Mouse (Mus musculus): ENCODE data around the gene Cebpe. TPM values are rescaled to one million over a fixed set of nuclear protein-coding genes. Genes with fewer than 3 reads are reported as not detected.
A peak's percentile ranks its signal among the peaks of the same experiment; 100 is the strongest.

Cebpe gene
- polyA plus RNA-seq (2015; fragmentation: Nextera tagmentation; extraction: Ambion mirVana): not detected in 2 replicates

GRCm38 (mm10) chr14:54712074-54712473, at the start of gene Cebpe:
Gene Cebpe (minus strand): TSS chr14:54712174.
- H3K27ac ChIP-seq (ENCODE audit: low read length): no peak within 1 kb of the TSS
- H3K4me2 ChIP-seq (ENCODE audit: low read length): no peak within 1 kb of the TSS
- H3K4me1 ChIP-seq (ENCODE audit: control insufficient read depth, insufficient read depth, low read length): peaks cover 9% of the 10 kb centered on the region; the same call in 1 of the 2 replicates
- no peaks in the 10 kb centered on the region for H3K9me3 ChIP-seq (replicated peaks; ENCODE audit: control insufficient read depth, low read length, poor library complexity, severe bottlenecking)
- ATAC-seq: no peak
- 87% methylated on average over 7 of the region's 7 CpGs for WGBS
- H3K9ac ChIP-seq (ENCODE audit: low read depth, low read length): no peak within 1 kb of the TSS
- H3K27me3 ChIP-seq (ENCODE audit: control insufficient read depth, insufficient read depth, low read depth, low read length): no peaks in the 10 kb centered on the region; the same call in 1 of the 2 replicates
- H3K36me3 ChIP-seq (ENCODE audit: control insufficient read depth, insufficient read depth, low read length): no peaks in the 10 kb centered on the region
- H3K4me3 ChIP-seq (ENCODE audit: low read depth, low read length): no peak within 1 kb of the TSS

DNA sequence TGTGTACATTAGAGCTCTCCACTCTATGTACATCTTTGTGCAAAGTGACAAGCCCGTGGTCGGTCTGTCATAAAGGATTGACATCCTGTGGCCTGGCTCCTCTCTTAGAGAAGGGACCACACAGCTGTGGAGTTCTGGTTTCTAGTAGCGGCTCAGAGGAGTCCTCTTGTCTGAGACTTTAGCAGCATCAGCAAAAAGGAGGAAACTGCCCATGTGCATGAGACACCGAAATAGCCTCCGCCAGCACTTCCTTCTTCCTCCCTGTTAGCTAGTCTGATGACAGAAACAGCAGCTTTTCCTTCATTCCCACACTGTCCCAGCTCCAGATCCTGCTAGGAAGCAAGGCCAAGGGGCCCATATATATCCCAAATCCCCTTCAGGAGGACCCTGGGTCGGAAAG, 44.4 kb upstream of the Cebpe start:
- ATAC-seq: no peak
- Histone ChIP-seq H3K4me3 (ENCODE audit: low read depth, low read length) (no peak overlapping the region), H3K9me3 (replicated peaks; ENCODE audit: control insufficient read depth, low read length, poor library complexity, severe bottlenecking) (no peaks in the 10 kb centered on the region), H3K36me3 (ENCODE audit: control insufficient read depth, insufficient read depth, low read length) (no peaks in the 10 kb centered on the region), H3K27ac (ENCODE audit: low read length) (no peak overlapping the region), H3K4me1 (ENCODE audit: control insufficient read depth, insufficient read depth, low read length) (peaks cover 12% of the 10 kb centered on the region), H3K4me2 (ENCODE audit: low read length) (no peak overlapping the region), H3K9ac (ENCODE audit: low read depth, low read length) (no peak overlapping the region), H3K27me3 (ENCODE audit: control insufficient read depth, insufficient read depth, low read depth, low read length) (no peaks in the 10 kb centered on the region)
- 88% methylated on average over 6 of the region's 6 CpGs for WGBS

DNA sequence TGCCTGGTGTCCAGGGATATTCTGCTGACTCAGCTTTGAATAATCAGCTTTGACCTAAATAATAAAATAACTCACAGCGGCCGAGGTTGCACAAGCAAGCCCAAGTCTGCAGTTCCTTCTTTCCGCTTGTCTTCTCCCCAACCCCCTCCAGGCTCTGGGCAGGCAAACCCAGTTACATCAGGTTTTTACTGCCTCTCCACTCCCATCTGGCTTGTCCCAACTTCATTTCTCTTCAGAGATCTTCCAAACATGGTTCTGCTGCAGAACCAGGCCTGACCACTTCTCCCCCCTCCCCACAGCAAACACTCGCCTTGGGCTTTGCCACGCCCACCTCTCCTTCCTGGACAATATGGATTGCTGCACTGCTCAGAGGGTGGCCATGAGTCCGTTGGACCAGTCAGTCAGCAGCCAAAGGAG, 42.6 kb upstream of the Cebpe start:
- no peaks in the 10 kb centered on the region for H3K36me3 ChIP-seq (ENCODE audit: control insufficient read depth, insufficient read depth, low read length)
- H3K27ac ChIP-seq (ENCODE audit: low read length): peak overlapping the region; percentile 31
- H3K9me3 ChIP-seq (replicated peaks; ENCODE audit: control insufficient read depth, low read length, poor library complexity, severe bottlenecking): no peaks in the 10 kb centered on the region
- 13% methylated on average over 6 of the region's 6 CpGs for WGBS
- peaks cover 12% of the 10 kb centered on the region for H3K4me1 ChIP-seq (ENCODE audit: control insufficient read depth, insufficient read depth, low read length)
- peak; percentile 42; the same call in 1 of the 2 replicates for ATAC-seq
- H3K27me3 ChIP-seq (ENCODE audit: control insufficient read depth, insufficient read depth, low read depth, low read length): no peaks in the 10 kb centered on the region
- H3K4me2 ChIP-seq (ENCODE audit: low read length): no peak overlapping the region
- H3K9ac ChIP-seq (ENCODE audit: low read depth, low read length): no peak overlapping the region
- H3K4me3 ChIP-seq (ENCODE audit: low read depth, low read length): no peak overlapping the region

GRCm38 (mm10) chr14:54753986-54754601, 42.1 kb upstream of the Cebpe start:
- H3K9me3 ChIP-seq (replicated peaks; ENCODE audit: control insufficient read depth, low read length, poor library complexity, severe bottlenecking): no peaks in the 10 kb centered on the region
- H3K4me3 ChIP-seq (ENCODE audit: low read depth, low read length): no peak overlapping the region
- peaks cover 12% of the 10 kb centered on the region for H3K4me1 ChIP-seq (ENCODE audit: control insufficient read depth, insufficient read depth, low read length)
- no peak overlapping the region; the same call in 1 of the 2 replicates for H3K27ac ChIP-seq (ENCODE audit: low read length)
- WGBS: 67% methylated on average over 14 of the region's 14 CpGs
- no peaks in the 10 kb centered on the region for H3K36me3 ChIP-seq (ENCODE audit: control insufficient read depth, insufficient read depth, low read length)
- H3K27me3 ChIP-seq (ENCODE audit: control insufficient read depth, insufficient read depth, low read depth, low read length): no peaks in the 10 kb centered on the region
- H3K9ac ChIP-seq (ENCODE audit: low read depth, low read length): no peak overlapping the region
- ATAC-seq: no peak
- no peak overlapping the region for H3K4me2 ChIP-seq (ENCODE audit: low read length)

- Histone ChIP-seq H3K27me3 (ENCODE audit: control insufficient read depth, insufficient read depth, low read depth, low read length) (no peaks in the 10 kb centered on the region), H3K9ac (ENCODE audit: low read depth, low read length) (no peak overlapping the region), H3K4me2 (ENCODE audit: low read length) (no peak overlapping the region), H3K9me3 (replicated peaks; ENCODE audit: control insufficient read depth, low read length, poor library complexity, severe bottlenecking) (no peaks in the 10 kb centered on the region), H3K27ac (ENCODE audit: low read length) (no peak overlapping the region), H3K4me1 (ENCODE audit: control insufficient read depth, insufficient read depth, low read length) (peaks cover 12% of the 10 kb centered on the region), H3K4me3 (ENCODE audit: low read depth, low read length) (no peak overlapping the region), H3K36me3 (ENCODE audit: control insufficient read depth, insufficient read depth, low read length) (no peaks in the 10 kb centered on the region)
- WGBS: 86% methylated on average over 6 of the region's 6 CpGs
- no peak for ATAC-seq
Observed at GRCm38 (mm10) chr14:54752938-54753337, 41.0 kb upstream of the Cebpe start.

- Histone ChIP-seq H3K27me3 (ENCODE audit: control insufficient read depth, insufficient read depth, low read depth, low read length) (no peaks in the 10 kb centered on the region), H3K9me3 (replicated peaks; ENCODE audit: control insufficient read depth, low read length, poor library complexity, severe bottlenecking) (no peaks in the 10 kb centered on the region)
- 88% methylated on average over 1 of the region's 1 CpGs for WGBS
Observed at GRCm38 (mm10) chr14:54751768-54752167, 39.8 kb upstream of the Cebpe start.

DNA sequence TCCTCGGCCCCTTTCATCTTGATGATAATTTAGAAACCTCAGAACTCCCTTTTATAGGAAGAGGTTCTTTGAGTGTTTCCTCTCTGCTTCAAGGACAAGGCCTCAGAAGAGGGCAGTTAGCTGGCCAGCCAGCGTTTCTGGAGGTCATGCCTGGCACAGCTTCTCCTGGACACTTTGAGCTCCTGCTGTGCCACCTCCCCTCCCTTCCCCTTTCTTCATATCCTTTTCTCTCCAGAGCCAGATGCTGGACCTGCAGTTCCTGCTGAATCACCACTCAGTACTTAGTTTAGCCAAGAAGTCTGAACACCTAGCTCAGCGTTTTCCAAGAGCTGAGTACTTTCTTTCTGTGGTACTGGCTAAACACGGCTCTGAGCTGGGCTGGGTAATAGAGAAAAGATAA, 37.3 kb upstream of the Cebpe start:
- Histone ChIP-seq H3K4me3 (ENCODE audit: low read depth, low read length) (no peak overlapping the region), H3K9ac (ENCODE audit: low read depth, low read length) (no peak overlapping the region), H3K4me1 (ENCODE audit: control insufficient read depth, insufficient read depth, low read length) (peaks cover 6% of the 10 kb centered on the region), H3K27me3 (ENCODE audit: control insufficient read depth, insufficient read depth, low read depth, low read length) (no peaks in the 10 kb centered on the region), H3K36me3 (ENCODE audit: control insufficient read depth, insufficient read depth, low read length) (no peaks in the 10 kb centered on the region), H3K9me3 (replicated peaks; ENCODE audit: control insufficient read depth, low read length, poor library complexity, severe bottlenecking) (no peaks in the 10 kb centered on the region), H3K4me2 (ENCODE audit: low read length) (no peak overlapping the region), H3K27ac (ENCODE audit: low read length) (no peak overlapping the region)
- 72% methylated on average over 4 of the region's 4 CpGs for WGBS
- ATAC-seq: no peak

More at GRCm38 (mm10) chr14:54751768-54752167, 39.8 kb upstream of the Cebpe start:
- no peak overlapping the region for H3K4me3 ChIP-seq (ENCODE audit: low read depth, low read length)
- H3K36me3 ChIP-seq (ENCODE audit: control insufficient read depth, insufficient read depth, low read length): no peaks in the 10 kb centered on the region
- no peak overlapping the region for H3K9ac ChIP-seq (ENCODE audit: low read depth, low read length)
- no peak overlapping the region for H3K4me2 ChIP-seq (ENCODE audit: low read length)
- ATAC-seq: no peak
- H3K27ac ChIP-seq (ENCODE audit: low read length): no peak overlapping the region
- peaks cover 12% of the 10 kb centered on the region for H3K4me1 ChIP-seq (ENCODE audit: control insufficient read depth, insufficient read depth, low read length)

GRCm38 (mm10) chr14:54747942-54748917, 36.3 kb upstream of the Cebpe start:
- no peaks in the 10 kb centered on the region for H3K4me1 ChIP-seq (ENCODE audit: control insufficient read depth, insufficient read depth, low read length)
- no peak for ATAC-seq
- WGBS: 86% methylated on average over 16 of the region's 16 CpGs
- no peak overlapping the region for H3K4me3 ChIP-seq (ENCODE audit: low read depth, low read length)
- H3K9me3 ChIP-seq (replicated peaks; ENCODE audit: control insufficient read depth, low read length, poor library complexity, severe bottlenecking): no peaks in the 10 kb centered on the region
- no peaks in the 10 kb centered on the region for H3K36me3 ChIP-seq (ENCODE audit: control insufficient read depth, insufficient read depth, low read length)
- no peak overlapping the region for H3K27ac ChIP-seq (ENCODE audit: low read length)
- no peak overlapping the region for H3K9ac ChIP-seq (ENCODE audit: low read depth, low read length)
- H3K4me2 ChIP-seq (ENCODE audit: low read length): no peak overlapping the region
- H3K27me3 ChIP-seq (ENCODE audit: control insufficient read depth, insufficient read depth, low read depth, low read length): no peaks in the 10 kb centered on the region

DNA sequence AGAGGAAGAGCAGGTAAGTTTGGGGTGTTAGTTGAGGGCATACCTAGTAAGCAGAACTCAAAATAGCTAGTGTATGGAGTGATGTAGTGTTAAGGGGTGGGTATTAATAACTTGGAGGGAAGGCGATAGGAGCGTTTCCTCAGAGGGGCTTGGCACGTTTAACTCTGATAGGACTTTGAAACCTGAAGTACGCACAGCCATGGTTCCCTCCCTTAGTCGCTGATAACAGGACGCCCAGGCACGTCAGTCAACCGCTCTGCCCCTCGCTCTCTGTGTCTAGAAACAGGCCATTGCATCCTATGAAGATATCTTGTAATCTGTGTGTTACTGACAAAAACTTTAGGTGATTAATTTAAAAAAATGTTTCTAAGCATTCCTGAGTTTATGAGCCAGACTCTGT, 34.1 kb upstream of the Cebpe start:
- Histone ChIP-seq H3K27me3 (ENCODE audit: control insufficient read depth, insufficient read depth, low read depth, low read length) (no peaks in the 10 kb centered on the region), H3K9ac (ENCODE audit: low read depth, low read length) (no peak overlapping the region), H3K9me3 (replicated peaks; ENCODE audit: control insufficient read depth, low read length, poor library complexity, severe bottlenecking) (no peaks in the 10 kb centered on the region), H3K36me3 (ENCODE audit: control insufficient read depth, insufficient read depth, low read length) (no peaks in the 10 kb centered on the region), H3K4me2 (ENCODE audit: low read length) (no peak overlapping the region), H3K4me3 (ENCODE audit: low read depth, low read length) (no peak overlapping the region), H3K4me1 (ENCODE audit: control insufficient read depth, insufficient read depth, low read length) (no peaks in the 10 kb centered on the region), H3K27ac (ENCODE audit: low read length) (no peak overlapping the region)
- WGBS: 94% methylated on average over 9 of the region's 9 CpGs
- no peak for ATAC-seq
